Comparison of ENCODE assay signal across 27 mouse cellular contexts in the genomic region with DNA sequence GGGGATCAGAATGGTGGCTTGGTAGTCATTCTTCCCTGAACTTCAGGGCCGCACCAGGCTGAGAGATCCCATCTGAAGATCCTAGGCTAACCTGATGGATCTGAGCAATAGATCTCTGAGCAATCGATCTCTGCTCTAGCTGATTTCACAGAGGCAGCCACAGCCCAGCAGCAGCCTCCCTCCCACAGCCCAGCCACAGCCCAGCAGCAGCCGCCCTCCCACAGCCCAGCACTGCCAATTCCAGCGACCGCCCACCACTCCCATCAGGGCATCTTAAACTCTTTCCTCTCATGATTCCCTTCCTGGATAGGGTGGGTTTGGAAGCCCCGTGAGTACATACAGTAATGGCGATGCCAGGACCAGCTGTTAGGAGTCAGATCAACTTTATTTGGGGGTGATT. TPM values are rescaled to one million over a fixed set of nuclear protein-coding genes. Genes with fewer than 3 reads are reported as not detected.
DNase-seq lines count a peak whose midpoint lies in the region; ATAC-seq lines count a peak whose summit lies in the region.
"Had no signal": no experiment of that assay in that cellular context is flagged by ENCODE, and none has a peak within 500 bp of the region (broad histone marks: within the 10 kb centered on the region; RNA-seq: fewer than 3 reads in every experiment).

No protein-coding gene starts in this region.

- H3K36me3 ChIP-seq in kidney, embryonic 16.5 days (ENCODE audit: insufficient read depth, low read length) = no peaks in the 10 kb centered on the region
- no peaks in the 10 kb centered on the region for H3K36me3 ChIP-seq in limb, embryonic 13.5 days
- H3K36me3 ChIP-seq in limb, embryonic 10.5 days = no peaks in the 10 kb centered on the region
- no peaks in the 10 kb centered on the region for H3K36me3 ChIP-seq in embryonic facial prominence, embryonic 10.5 days (replicated peaks)
- H3K36me3 ChIP-seq in heart, embryonic 12.5 days = no peaks in the 10 kb centered on the region
- H3K36me3 ChIP-seq: forebrain, embryonic 10.5 days; heart, embryonic 13.5 days; hindbrain, embryonic 12.5 days; hindbrain, embryonic 15.5 days had no signal

- H3K4me2 ChIP-seq in kidney, embryonic 16.5 days (replicated peaks; ENCODE audit: low read depth, low read length) = no peak overlapping the region
- H3K4me2 ChIP-seq in limb, embryonic 13.5 days (replicated peaks) = no peak overlapping the region
- no peak overlapping the region for H3K4me2 ChIP-seq in heart, embryonic 12.5 days
- H3K4me2 ChIP-seq: forebrain, embryonic 13.5 days; heart, embryonic 13.5 days; hindbrain, embryonic 12.5 days; hindbrain, embryonic 15.5 days had no signal

- ATAC-seq in kidney, embryonic 16.5 days (ENCODE audit: low FRiP score, low TSS enrichment) = peak; percentile 54; the same call in 1 of the 2 replicates
- ATAC-seq in limb, embryonic 13.5 days (ENCODE audit: low FRiP score, low read depth) = no peak
- no peak for ATAC-seq in heart, embryonic 12.5 days (ENCODE audit: insufficient number of reproducible peaks, low FRiP score)
- ATAC-seq: CD4-positive, CD25-positive, alpha-beta regulatory T cell, adult 4 months; forebrain, embryonic 13.5 days; forebrain, embryonic 16.5 days had no signal

- H3K9ac ChIP-seq in kidney, embryonic 16.5 days (replicated peaks; ENCODE audit: low read length) = no peak overlapping the region
- H3K9ac ChIP-seq in limb, embryonic 13.5 days = 0 out of 2 replicates have a peak overlapping the region, but pooled peaks have one; percentile 2
- no peak overlapping the region for H3K9ac ChIP-seq in heart, embryonic 12.5 days
- H3K9ac ChIP-seq: forebrain, embryonic 13.5 days; heart, embryonic 13.5 days; hindbrain, embryonic 12.5 days; hindbrain, embryonic 15.5 days had no signal

- H3K27ac ChIP-seq in kidney, embryonic 16.5 days (ENCODE audit: low read length) = 0 out of 2 replicates have a peak overlapping the region, but pooled peaks have one; percentile 29
- H3K27ac ChIP-seq in limb, embryonic 13.5 days = no peak overlapping the region
- no peak overlapping the region for H3K27ac ChIP-seq in limb, embryonic 10.5 days
- peak overlapping the region; percentile 35; the same call in 1 of the 2 replicates for H3K27ac ChIP-seq in embryonic facial prominence, embryonic 10.5 days (replicated peaks)
- H3K27ac ChIP-seq in heart, embryonic 12.5 days (ENCODE audit: poor library complexity, severe bottlenecking) = no peak overlapping the region
- H3K27ac ChIP-seq: forebrain, embryonic 10.5 days; forebrain, embryonic 13.5 days; heart, embryonic 13.5 days; hindbrain, embryonic 12.5 days; hindbrain, embryonic 15.5 days had no signal

- DNase-seq in kidney, postnatal 10 days = no peak
- no peak for DNase-seq in limb, embryonic 10.5 days (ENCODE audit: low spot score)
- no peak for DNase-seq in embryonic facial prominence, embryonic 10.5 days (ENCODE audit: low spot score)
- peak; percentile 33 for DNase-seq in telencephalon, adult 2 months (ENCODE audit: low read depth, low spot score)
- DNase-seq: cerebellum, adult 11-12 months; cerebellum, adult 8-10 months; cerebellum, postnatal 10 days; cerebellum, postnatal 36 days; embryo, embryonic 11 days; gastrocnemius, postnatal 25 days; heart, adult 18-20 months; heart, postnatal 14 days had no signal

- no peaks in the 10 kb centered on the region for H3K27me3 ChIP-seq in kidney, embryonic 16.5 days (ENCODE audit: insufficient read depth, low read length)
- no peaks in the 10 kb centered on the region for H3K27me3 ChIP-seq in limb, embryonic 13.5 days
- no peaks in the 10 kb centered on the region for H3K27me3 ChIP-seq in limb, embryonic 10.5 days (ENCODE audit: low read depth, poor library complexity, severe bottlenecking)
- no peaks in the 10 kb centered on the region for H3K27me3 ChIP-seq in embryonic facial prominence, embryonic 10.5 days (replicated peaks; ENCODE audit: low read depth, poor library complexity, severe bottlenecking)
- 0 out of 2 replicates have a peak, but pooled peaks cover 4% of the 10 kb centered on the region for H3K27me3 ChIP-seq in heart, embryonic 12.5 days (replicated peaks)
- H3K27me3 ChIP-seq: forebrain, embryonic 13.5 days; heart, embryonic 13.5 days; hindbrain, embryonic 12.5 days; hindbrain, embryonic 15.5 days had no signal

- peaks cover 3% of the 10 kb centered on the region; the same call in 1 of the 2 replicates for H3K4me1 ChIP-seq in kidney, embryonic 16.5 days (ENCODE audit: insufficient read depth, low read length)
- H3K4me1 ChIP-seq in limb, embryonic 13.5 days = no peaks in the 10 kb centered on the region
- H3K4me1 ChIP-seq in limb, embryonic 10.5 days = peaks cover 6% of the 10 kb centered on the region
- H3K4me1 ChIP-seq in embryonic facial prominence, embryonic 10.5 days = peaks cover 9% of the 10 kb centered on the region
- no peaks in the 10 kb centered on the region for H3K4me1 ChIP-seq in heart, embryonic 12.5 days (replicated peaks)
- H3K4me1 ChIP-seq: forebrain, embryonic 10.5 days; forebrain, embryonic 13.5 days; heart, embryonic 13.5 days; hindbrain, embryonic 15.5 days had no signal

- H3K9me3 ChIP-seq in kidney, embryonic 16.5 days (ENCODE audit: low read length) = peaks cover 5% of the 10 kb centered on the region
- H3K9me3 ChIP-seq in limb, embryonic 13.5 days = no peaks in the 10 kb centered on the region
- H3K9me3 ChIP-seq in limb, embryonic 10.5 days (replicated peaks) = no peaks in the 10 kb centered on the region
- H3K9me3 ChIP-seq in embryonic facial prominence, embryonic 10.5 days = no peaks in the 10 kb centered on the region
- peaks cover 5% of the 10 kb centered on the region; the same call in 1 of the 2 replicates for H3K9me3 ChIP-seq in heart, embryonic 12.5 days (replicated peaks)
- H3K9me3 ChIP-seq: forebrain, embryonic 10.5 days; forebrain, embryonic 13.5 days; heart, embryonic 13.5 days; hindbrain, embryonic 12.5 days; hindbrain, embryonic 15.5 days had no signal

- WGBS in kidney, embryonic 16.5 days = 46% methylated on average over 7 of the region's 7 CpGs
- WGBS in limb, embryonic 13.5 days = 58% methylated on average over 7 of the region's 7 CpGs
- 68% methylated on average over 7 of the region's 7 CpGs for WGBS in limb, embryonic 10.5 days
- WGBS in embryonic facial prominence, embryonic 10.5 days = 71% methylated on average over 7 of the region's 7 CpGs
- WGBS in heart, embryonic 12.5 days = 67% methylated on average over 7 of the region's 7 CpGs

- no peak overlapping the region for H3K4me3 ChIP-seq in kidney, embryonic 16.5 days (ENCODE audit: low read length)
- H3K4me3 ChIP-seq in limb, embryonic 13.5 days = no peak overlapping the region
- H3K4me3 ChIP-seq in limb, embryonic 10.5 days = no peak overlapping the region
- no peak overlapping the region for H3K4me3 ChIP-seq in embryonic facial prominence, embryonic 10.5 days
- H3K4me3 ChIP-seq in heart, embryonic 12.5 days = no peak overlapping the region
- H3K4me3 ChIP-seq: forebrain, embryonic 10.5 days; forebrain, embryonic 13.5 days; heart, embryonic 13.5 days; hindbrain, embryonic 12.5 days; hindbrain, embryonic 15.5 days had no signal

RNA-seq across cellular contexts. Expression of a gene that starts 43.8 kb away (rescaled TPM):
- polyA plus RNA-seq in kidney, embryonic 16.5 days (2015; fragmentation: Nextera tagmentation; extraction: Ambion mirVana) = not detected in 2 replicates
- 0.23 TPM in 1 of 2 replicates, not detected in the other for polyA plus RNA-seq in limb, embryonic 13.5 days (2015; fragmentation: Nextera tagmentation; extraction: Ambion mirVana)
- not detected in 2 replicates for polyA plus RNA-seq in limb, embryonic 10.5 days (2016; fragmentation: Nextera tagmentation; extraction: Ambion mirVana)
- polyA plus RNA-seq in embryonic facial prominence, embryonic 10.5 days (2016; fragmentation: Nextera tagmentation; extraction: Ambion mirVana) = 0.88 and 0.98 TPM in 2 replicates
- not detected in 2 replicates for polyA plus RNA-seq in heart, embryonic 12.5 days (2016; fragmentation: Nextera tagmentation; extraction: Ambion mirVana)
- polyA plus RNA-seq: adrenal gland, adult 2 months; C2C12; CD4-positive, CD25-positive, alpha-beta regulatory T cell, adult 4 months; embryonic facial prominence, embryonic 14.5 days; gonadal fat pad, adult 2 months; heart, embryonic 13.5 days; heart, embryonic 16.5 days; hindbrain, embryonic 15.5 days had no signal

RNA-seq across cellular contexts. Expression of a gene that starts 54.6 kb away (rescaled TPM):
- polyA plus RNA-seq in kidney, embryonic 16.5 days (2015; fragmentation: Nextera tagmentation; extraction: Ambion mirVana) = 13.9 and 16.7 TPM in 2 replicates
- polyA plus RNA-seq in limb, embryonic 13.5 days (2015; fragmentation: Nextera tagmentation; extraction: Ambion mirVana) = 16.2 and 18.1 TPM in 2 replicates
- polyA plus RNA-seq in limb, embryonic 10.5 days (2016; fragmentation: Nextera tagmentation; extraction: Ambion mirVana) = 9.0 and 12.6 TPM in 2 replicates
- polyA plus RNA-seq in embryonic facial prominence, embryonic 10.5 days (2016; fragmentation: Nextera tagmentation; extraction: Ambion mirVana) = 17.4 and 18.0 TPM in 2 replicates
- polyA plus RNA-seq in heart, embryonic 12.5 days (2016; fragmentation: Nextera tagmentation; extraction: Ambion mirVana) = 3.7 and 4.1 TPM in 2 replicates

Comparison
In these comparisons a context has a peak if more than half of its experiments do, and no peak if none do; other contexts are left out.
1. H3K27ac ChIP-seq: peak in kidney, embryonic 16.5 days (single experiment) and embryonic facial prominence, embryonic 10.5 days (single experiment); none in limb, embryonic 13.5 days (single experiment), limb, embryonic 10.5 days (single experiment) and heart, embryonic 12.5 days (single experiment).